Mouse (Mus musculus): ENCODE results near the gene Evi5.

GRCm38 (mm10) chr5:107814651-107815050 is 60.3 kb downstream of the Evi5 start:
- TF ChIP-seq CTCF (IDR thresholded peaks at IDR 0.05; ENCODE audit: insufficient read depth, low read length) (no peak), POLR2A (IDR thresholded peaks at IDR 0.05; ENCODE audit: borderline replicate concordance, extremely low read depth, low read depth, low read length) (no peak)
